Mouse (Mus musculus): ENCODE measurements at regions not wholly inside any gene's neighbourhood (a gene's known extent, or its start where the extent isn't known, plus 50 kb on each side); places are given as distances from the start of the nearest gene placed in this dataset.

DNA sequence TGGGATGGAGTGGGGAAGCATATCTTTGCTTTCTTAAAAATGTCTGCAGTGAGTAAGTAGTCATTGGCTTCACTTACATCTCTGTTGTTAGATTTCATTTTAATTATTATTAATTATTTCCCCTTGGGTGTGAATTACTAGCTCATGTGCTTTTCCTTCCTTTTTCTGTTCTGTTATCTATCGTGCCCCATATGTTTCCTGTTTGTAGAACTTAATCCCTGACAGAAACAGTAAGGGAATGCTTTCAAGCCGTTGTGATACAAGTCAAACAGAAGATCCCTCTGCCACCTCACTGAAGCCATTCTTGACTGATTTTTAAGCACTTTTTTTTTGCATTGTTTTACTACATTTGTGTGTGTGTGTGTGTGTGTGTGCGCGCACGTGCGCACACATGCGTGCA lies 1145.9 kb downstream of the Car8 start:
- no peak for DNase-seq

- no peak for DNase-seq
These were observed 1147.5 kb downstream of the Car8 start for GRCm38 (mm10) chr4:7091201-7091814.
